Mouse (Mus musculus) gastrocnemius, postnatal 36 days (tissue): Measurements from ENCODE around the gene Snd1. TPM values are rescaled to one million over a fixed set of nuclear protein-coding genes. Genes with fewer than 3 reads are reported as not detected.

ENCODE experiments used
- DNase-seq, 2 experiments: peaks; one replicate each; pipeline ENCODE4 v3.0.0; 2022
- intact Hi-C: fragments of 180-260 bp; cut with DNase I; formaldehyde crosslinking; loops from one replicate; pipeline ENCODE4 v1.15.1; 2025
- total RNA-seq, 2 experiments: library from RNA; stranded (reverse); gene quantifications; 2 replicates each; pipeline ENCODE4 v1.2.3; 2021

Snd1 gene
- total RNA-seq, 2 experiments from 2014 or later: 38.8 to 38.9 TPM

DNA sequence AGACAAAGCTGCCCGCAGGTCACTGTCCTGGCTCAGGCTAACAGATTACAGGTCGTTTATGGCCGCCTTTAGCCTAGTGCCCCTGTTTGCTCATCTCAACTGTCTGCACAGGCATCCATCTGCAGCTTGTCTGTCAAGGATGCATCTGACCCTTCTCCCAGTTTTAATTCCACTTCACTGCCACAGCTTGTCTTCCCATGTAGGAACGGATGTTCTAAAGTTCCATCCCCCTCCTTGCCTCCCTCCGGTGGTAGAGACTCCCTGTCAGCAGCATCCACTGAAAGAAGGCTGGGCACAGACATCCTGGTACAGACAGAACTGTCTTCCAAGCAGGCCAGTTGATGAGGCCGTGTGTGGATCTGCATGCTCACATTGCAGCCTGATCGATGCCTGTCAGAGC lies 377.4 kb downstream of the Snd1 start:
- intact Hi-C loops: no loop called here
- DNase-seq: no peak

DNA sequence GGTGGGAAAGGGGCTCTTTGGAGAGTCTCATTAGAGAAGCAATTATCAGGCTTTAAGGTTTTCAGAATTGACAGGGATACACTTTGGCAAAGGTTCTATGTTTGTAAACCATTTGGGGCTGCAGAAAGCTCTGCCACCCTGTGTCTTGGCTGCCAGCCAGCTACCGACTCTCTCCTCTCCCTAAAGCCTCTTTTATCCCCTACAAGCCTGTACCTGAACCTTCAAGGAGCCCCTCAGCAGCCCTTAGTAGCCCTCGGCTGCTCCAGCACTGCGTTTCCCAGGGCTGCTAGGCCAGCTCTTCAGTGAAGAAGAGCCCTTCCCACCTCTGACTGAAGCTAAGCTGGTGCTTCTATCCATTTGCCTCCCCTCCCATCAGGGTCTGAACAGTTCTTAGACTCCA lies 378.2 kb downstream of the Snd1 start:
- intact Hi-C loops: no loop called here
- no peak for DNase-seq

DNA sequence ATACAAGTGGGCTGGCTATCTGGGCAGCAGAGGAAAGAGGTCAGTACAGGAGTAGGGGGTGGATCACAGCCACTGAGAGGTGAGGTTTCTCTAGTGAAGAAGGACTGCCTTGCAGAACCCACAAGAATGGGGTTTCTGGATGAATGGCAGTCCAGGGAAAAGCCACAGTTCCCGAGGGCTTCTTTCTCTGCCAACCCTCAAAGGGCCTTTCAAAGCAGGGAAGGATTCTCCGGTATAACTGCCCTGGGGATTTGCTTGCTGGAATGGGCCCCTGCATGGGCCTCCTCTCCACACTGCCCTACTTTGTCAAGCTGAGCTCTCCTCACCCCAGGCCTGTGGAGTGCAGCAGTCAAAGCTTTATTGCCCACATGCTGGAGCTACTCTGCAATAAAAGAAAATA lies 378.7 kb downstream of the Snd1 start:
- intact Hi-C loops: no loop called here
- DNase-seq: no peak

DNA sequence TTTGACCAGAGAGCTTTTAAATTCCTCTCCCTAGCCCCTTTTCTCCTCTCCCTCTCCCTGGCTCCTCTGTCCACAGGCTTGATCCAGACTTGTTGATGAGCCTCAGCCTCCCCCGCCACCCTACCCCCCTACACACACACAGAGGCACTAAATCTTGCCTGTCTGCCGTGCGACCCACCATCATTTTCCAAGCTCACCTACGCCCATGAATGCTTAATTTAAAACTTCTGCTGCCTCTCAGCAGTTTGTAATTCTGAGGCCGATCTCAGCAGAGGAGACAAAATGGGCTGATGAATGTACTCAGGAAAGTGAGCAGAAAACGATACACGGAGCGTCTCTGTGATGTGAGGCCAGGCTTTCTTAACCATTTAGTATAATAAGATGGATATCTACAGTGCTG lies 379.7 kb downstream of the Snd1 start:
- intact Hi-C loops: no loop called here
- DNase-seq: no peak

DNA sequence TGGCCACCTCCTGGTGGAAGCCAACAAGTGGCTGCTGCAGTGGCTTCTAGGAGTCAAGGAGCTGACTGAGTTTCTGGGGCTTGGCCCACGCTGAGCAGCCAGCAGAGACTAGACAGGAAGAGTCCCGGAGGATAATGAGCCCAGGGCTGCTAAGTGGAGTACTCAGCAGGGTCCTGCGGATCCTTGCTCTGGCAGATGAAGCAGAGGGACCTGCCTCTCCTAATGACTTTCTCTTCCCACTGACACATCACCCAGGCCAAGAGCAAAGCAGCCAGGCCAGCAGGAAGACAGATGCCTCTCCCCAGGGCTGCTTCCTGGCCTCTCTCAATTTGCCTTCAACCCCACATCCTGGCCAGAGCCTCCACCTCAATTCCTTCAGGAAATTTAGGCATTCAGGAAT lies 380.5 kb downstream of the Snd1 start:
- intact Hi-C loops: no loop called here
- DNase-seq: no peak

DNA sequence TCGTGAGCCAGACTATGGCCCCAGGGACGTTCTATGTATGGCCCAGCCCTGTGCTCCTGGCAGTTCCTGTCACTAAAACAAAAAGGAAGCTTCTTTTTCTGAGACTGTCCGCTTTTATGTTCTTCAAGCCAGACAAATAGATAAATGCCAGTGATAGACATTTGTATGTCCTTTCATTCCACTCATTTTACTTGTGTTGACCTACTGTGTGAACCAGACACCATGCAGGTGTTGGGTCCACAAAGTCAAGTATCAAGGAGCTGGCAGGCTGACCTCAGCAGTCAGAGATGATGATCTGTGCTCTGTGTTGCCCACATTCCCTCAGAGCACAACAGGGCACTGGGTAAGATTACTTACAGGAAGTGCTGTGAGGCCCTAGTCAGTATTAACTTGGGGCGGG lies 381.9 kb downstream of the Snd1 start:
- intact Hi-C loops: no loop called here
- no peak for DNase-seq

DNA sequence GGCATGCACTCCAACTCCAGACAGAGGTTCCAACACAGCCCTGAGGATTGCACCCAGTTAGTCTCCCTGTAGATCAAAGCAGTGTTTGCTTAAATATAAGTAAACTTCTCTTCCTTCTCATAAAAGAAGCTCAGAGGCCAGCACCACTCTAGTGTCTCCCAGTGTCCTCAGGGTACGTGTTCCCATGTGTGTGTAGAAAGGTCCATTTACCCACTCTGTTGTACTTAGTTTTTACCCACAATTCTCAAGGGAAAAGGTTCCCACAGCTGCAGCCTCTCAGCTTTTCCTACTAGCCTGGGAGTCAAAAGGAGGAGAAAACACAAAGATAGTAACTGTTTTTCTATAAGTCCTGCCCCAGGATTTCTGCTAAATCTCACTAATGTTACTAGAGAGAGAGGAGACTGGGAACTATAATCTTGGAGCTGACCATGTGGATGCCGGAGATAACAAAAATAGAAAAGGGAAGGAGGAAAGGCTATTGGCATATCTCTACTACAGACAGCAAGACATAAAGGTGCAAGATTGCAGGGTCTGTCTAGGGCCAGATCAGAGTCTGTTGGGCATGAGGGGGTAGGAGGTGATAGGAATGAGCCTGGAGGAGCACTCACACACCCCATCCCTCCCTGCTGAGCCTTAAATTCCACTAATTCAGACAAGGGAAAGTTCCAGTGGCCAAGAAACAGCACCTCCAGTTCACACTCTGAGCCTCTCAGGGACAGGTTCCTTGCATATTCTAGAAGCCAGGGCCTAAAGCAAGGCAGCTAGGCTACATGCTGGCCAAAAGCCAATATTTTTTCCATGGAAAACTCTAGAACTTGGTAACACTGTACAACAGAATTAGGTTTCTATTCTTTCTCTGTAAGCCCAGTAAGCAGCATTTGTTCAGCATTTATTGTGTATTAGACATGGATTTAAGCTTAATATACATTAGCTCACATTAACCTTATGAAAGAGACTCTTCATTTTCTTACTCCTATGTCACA lies 382.6 kb downstream of the Snd1 start:
- intact Hi-C loops: no loop called here

DNA sequence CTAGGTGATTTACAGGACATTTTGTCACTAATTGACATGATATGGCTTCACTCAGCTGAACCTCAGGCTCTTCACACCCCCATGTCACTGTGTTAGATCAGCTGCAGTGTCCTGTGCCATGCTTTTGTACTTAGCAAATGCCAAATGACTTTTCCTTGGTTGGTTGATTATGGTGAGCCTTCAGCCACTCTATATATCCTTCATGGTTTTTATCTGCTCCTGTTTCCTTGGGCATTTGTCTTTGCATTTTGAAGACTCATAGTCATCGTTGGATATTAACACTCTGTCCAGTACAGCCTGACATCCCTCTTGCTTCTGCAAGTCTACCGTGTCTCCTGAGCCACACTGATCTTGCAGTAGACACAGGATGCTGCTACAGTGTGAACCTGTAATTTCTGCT lies 384.2 kb downstream of the Snd1 start:
- intact Hi-C loops: no loop called here

More for the DNA sequence above, 382.6 kb downstream of the Snd1 start:
- DNase-seq: no peak

DNA sequence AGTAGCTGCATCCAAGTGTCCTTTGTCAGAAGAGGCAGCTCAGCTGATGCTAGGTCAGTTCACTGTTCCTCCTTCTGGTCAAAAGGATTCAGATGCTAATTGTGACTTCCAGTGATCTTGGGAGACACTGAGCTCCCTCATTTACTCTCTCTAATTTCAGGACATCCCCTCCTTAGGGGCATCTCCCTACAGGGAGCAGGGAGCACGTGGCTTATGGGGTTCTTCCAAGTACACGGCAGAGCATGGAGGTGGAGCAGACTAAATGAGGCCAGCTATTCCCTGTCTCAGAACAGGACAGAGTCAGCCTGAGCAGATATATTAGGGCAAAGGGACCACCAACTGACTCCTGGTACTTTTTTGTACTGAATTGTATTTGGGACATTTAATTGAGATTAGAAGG lies 385.5 kb downstream of the Snd1 start:
- DNase-seq: no peak
- intact Hi-C loops: no loop called here

More for the DNA sequence above, 384.2 kb downstream of the Snd1 start:
- DNase-seq: no peak

DNA sequence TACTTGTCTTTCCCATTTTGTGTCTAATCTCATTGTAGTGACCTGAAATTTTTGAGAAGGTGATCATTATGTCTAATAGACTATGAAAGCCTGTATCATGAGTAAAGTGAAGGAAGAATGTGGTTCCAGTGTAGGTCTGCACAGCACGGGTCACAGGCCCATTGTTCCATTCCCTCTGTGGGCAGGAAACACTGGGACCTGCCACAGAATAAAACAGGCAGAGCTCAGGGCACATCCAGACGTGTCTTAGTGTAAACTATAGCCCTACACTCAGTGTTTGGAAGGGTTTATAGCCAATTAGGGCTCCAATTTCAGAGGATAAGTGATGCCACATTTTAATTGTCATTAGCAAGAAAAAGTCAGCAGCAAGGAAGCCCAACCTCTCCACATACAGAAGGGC lies 386.0 kb downstream of the Snd1 start:
- no peak for DNase-seq
- intact Hi-C loops: no loop called here

DNA sequence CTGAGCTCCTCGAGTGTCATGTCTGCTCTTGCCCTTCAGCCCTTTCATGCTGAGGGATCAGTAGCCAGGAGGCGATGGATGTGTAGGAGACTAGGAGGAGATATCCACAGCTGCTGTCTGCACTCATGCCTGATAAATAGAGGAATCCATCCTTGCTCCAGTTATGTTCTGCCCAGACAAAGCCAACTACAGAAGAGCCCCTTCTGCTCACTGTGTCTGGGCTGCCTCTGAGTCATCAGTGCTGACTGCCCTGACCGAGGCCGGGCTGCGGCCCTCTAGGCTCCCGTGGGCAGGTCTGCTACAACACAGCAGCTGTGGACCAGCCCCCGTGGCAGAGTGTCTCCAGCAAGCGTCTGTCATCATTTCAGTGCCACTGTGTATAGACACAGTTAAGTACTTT lies 387.4 kb downstream of the Snd1 start:
- intact Hi-C loops: no loop called here
- DNase-seq: no peak

DNA sequence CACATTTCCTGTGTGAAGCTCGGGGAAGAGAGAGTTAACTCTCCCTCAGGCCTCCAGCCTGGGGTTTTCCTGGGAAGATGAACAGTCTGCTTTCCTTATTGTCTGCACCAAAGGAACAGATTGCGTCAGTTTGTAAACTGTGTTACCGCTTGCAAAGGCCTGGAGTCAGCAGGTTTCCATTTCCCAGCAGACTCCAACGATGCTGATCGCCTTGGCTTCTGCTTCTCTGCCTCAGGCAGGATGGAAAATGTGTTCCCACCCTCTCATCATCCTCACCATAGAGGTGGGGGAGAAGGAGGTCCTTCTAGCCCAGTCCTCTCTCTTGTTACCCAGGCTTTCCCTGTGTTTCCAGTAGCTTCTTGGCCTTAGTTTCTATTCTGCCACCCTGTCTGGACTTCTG lies 389.7 kb downstream of the Snd1 start:
- intact Hi-C loops: no loop called here
- peak in 1 of 2 experiments; percentile 36 for DNase-seq

DNA sequence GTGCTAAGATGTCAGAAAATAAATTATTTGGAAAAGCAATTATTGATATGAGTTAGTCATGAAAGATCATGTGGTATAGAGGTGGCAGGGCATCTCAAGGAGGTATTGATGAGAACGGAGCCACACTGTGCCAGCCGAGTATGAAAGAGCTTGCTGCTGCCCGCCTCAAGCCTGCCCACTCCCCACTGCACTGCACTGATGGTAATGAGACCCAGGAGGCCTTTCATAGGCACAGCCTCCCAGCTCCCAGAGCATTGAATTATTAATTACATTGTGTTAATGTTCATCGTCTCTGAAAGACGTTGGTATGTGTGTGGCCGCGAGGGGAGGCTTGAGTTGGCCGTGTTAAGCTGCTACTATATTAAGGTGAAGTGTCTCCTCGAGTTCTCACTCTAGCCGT lies 390.2 kb downstream of the Snd1 start:
- DNase-seq: no peak
- intact Hi-C loops: no loop called here

DNA sequence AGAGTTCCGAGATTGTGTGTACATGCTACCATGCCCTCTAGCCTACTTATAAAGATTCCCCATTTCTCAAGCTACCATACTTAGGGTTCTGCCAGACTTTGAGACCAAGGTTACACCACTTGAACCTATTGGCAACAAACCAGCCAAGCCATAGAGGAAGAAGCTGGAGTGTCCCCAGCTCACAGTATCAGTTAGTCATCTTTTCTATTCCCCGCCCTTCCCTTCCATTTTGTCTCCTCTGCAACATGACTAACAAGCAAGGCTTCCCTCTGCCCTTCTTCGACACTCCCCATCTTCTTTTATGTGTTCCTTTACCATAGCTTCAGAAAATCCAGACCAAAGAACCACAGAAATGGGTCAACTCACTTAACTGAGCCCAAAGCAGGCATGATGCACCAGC lies 391.3 kb downstream of the Snd1 start:
- DNase-seq: no peak
- intact Hi-C loops: no loop called here

DNA sequence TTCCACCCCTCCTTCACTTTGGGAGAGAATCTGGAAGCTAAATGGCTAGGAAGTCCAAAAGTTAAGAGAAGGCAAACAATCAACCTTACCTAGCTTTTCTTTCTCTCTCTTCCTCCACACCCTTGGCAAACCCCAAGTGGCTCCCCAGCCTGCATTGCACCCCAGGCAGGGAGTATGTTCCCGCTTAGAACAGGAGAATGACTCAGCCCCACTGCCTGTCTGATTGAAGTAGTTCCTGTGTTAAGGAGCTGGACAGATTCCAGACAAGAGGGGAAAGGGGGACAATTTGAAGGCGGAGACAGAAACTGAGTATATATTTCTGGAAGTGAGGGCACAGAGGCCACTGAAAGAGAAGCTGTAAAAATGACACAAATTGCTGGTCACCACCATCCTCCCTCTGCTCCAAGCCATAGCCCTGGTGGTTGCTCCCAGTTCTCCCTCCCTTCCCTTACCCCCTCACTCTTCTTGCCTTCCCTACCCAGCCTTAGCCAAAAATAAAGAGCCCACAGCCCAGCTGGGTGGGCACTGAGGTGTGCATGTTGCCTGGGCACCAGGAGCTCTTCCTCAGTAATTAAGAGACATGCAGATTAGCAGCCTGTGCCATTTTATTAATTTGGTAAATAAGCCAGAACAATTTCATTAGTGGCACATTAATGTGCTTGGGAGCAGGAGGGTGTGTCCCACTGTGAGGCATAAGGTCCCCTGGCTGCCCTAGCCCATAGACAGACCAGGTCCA lies 392.7 kb downstream of the Snd1 start:
- DNase-seq: no peak
- intact Hi-C loops: no loop called here

DNA sequence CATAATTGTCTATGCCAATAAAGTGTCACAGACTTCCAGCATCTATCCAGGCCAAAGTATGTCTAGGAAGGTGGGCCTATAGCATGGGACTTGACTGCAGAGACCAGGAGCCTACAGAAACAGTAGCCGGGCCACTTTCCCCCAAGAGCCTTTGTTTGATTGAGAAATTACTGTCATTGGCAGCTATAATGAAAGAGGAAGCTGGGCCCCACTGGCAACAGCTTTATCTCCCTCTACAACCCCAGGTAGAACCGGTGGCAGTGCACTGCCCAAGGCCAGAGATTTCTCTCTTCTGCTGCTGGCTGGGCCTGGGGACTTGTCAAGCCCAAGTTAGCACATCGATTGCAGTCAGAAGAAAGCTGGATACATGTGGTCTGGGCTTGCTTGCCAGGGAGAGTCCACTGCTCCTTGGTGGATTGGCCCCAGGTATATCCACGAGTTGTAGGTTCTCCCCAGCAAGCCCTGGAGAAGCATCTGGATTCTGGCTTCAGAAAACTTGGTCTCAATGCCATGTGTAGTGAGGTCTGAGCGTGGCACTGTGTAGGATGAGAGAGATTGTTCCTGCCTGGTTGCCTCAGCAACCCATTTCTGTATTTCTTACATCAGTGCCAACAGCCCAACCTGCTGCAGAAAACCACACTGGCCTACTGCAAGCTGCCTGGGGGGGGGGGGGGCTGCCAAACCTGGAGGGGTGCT lies 396.9 kb downstream of the Snd1 start:
- no peak for DNase-seq
- intact Hi-C loops: no loop called here

DNA sequence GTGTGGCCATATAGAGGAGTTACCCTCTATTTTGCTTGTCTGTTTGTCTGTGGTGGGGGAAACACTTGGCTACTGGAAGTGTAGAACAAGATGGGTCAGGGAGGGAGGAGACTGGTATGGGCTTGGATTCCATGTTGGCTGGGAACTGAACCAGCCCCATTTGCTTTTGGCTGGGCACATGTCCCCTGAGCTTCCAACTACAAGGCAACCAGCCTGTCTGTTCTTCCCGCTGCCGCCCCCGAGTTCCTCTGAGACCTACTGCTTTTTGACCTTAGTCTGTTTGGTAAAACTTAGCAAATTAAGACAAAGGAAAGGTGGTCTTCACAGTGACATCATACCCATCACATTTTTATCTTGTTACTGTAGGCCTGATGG lies 397.5 kb downstream of the Snd1 start:
- intact Hi-C loops: no loop called here
- DNase-seq: no peak

DNA sequence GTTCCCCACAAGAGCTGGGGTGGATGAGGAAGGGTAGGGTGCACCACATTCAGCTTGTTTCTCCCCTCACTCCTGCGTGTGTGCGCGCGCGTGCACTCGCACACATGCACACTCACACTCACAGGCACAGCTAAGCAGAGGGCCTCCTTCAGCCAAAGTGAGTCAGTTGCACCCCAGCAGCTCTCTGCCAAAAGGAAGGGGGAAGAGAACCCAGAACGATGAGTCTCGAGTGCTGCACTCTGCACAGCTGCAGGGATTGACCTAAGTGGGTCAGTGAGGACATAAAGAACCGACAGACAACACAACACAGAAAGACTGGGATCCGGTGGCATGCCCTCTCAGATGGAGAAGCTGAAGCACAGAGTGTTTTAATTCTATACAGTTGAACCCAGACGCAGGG lies 399.1 kb downstream of the Snd1 start:
- DNase-seq: no peak
- intact Hi-C loops: no loop called here

DNA sequence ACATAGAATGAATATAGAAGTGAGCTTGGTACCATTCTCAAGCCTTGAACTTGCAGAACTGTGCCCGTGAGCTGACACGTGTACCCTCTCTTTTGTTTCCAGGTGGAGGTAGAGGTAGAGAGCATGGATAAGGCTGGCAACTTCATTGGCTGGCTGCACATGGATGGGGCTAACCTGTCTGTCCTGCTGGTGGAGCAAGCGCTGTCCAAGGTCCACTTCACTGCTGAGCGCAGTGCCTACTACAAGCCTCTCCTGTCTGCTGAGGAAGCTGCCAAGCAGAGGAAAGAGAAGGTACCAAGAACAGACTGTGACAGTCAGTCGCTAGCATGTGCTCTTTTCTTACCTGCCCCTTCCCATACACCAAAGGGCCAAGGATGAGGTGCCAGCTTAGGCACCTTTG lies 399.8 kb downstream of the Snd1 start:
- DNase-seq: no peak
- intact Hi-C loops: no loop called here

DNA sequence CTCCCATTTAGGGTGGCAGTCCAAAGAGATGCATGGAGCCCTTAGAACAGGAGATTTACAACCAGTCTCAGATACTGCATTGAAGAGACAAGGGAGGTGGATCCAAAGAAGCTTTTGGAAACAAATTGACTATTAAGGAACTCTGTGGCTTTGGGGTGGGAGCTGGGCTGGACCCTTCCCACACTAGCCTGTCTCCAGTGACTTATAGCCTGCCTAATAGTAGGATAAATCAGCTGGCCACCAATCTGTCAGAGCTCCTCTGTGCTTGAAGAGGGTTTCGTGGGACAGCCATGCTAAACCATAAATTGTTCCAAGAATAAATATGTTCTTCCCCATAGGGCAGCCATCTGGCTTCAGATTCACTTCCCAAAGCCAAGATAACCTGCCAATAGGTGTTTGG lies 400.4 kb downstream of the Snd1 start:
- no peak for DNase-seq
- intact Hi-C loops: no loop called here

DNA sequence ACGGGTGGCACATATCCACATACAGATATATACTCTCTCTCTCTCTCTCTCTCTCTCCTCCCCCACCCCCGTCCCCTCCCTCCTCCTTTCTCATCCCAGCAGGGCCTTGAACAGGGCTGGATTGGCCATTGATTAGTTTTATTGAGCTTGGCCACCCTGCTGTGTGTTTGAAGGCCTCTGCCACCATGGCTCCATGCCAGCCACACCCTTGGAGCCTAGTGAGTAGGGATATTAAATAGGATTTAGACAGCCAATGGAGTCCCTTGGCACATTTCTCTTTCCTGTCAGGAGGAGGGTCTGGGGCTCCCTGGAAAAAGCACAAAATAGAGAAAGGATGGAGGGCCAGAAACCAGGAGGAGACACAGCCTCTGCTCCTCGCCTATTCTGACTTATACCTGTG lies 401.6 kb downstream of the Snd1 start:
- intact Hi-C loops: no loop called here
- DNase-seq: no peak
